Mouse (Mus musculus): ENCODE results near the gene Gprc5c.

DNA sequence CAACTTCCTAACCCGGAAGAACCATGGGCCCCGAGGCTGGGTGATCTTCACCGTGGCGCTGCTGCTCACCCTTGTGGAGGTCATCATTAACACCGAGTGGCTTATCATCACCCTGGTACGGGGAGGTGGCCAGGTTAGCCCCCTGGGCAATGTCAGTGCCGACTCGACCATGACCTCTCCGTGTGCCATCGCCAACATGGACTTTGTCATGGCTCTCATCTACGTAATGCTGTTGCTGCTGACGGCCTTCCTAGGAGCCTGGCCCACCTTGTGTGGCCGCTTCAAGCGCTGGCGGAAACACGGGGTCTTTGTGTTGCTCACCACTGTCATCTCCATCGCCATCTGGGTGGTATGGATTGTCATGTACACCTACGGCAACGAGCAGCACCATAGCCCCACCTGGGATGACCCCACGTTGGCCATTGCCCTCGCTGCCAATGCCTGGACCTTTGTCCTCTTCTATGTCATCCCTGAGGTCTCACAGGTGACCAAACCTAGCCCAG, 13.0 kb downstream of the Gprc5c start:
- TF ChIP-seq CTCF (IDR thresholded peaks at IDR 0.05; ENCODE audit: insufficient read depth, low read length) (no peak), POLR2A (IDR thresholded peaks at IDR 0.05; ENCODE audit: borderline replicate concordance, extremely low read depth, low read depth, low read length) (no peak)

Measured in lung, adult 2 months (tissue).